Mouse (Mus musculus) erythroblast, embryonic 14.5 days (primary cell): Measurements from ENCODE around the gene Ube2d2b.

Experiments
- GATA1 ChIP-seq: IDR thresholded peaks from 2 replicates; pipeline ENCODE4 v1.6.1; 2012; ENCODE audit warnings: low read length, inconsistent platforms, mixed read lengths
- TAL1 ChIP-seq: IDR thresholded peaks from 3 replicates; pipeline ENCODE4 v1.6.1; 2012; ENCODE audit warnings: low read length, inconsistent platforms, mixed read lengths

- no peak for TF ChIP-seq TAL1
- no peak for TF ChIP-seq GATA1
These were observed 50.8 kb downstream of the Ube2d2b start for GRCm38 (mm10) chr5:107880710-107881109.
